In genomic region chr2:158606511-158606964, GRCm38 (mm10) we compare ENCODE assay signal across 11 mouse cellular contexts. TPM values are rescaled to one million over a fixed set of nuclear protein-coding genes. Genes with fewer than 3 reads are reported as not detected.
DNase-seq lines count a peak whose midpoint lies in the region; ATAC-seq and TF ChIP-seq lines count a peak whose summit lies in the region.
"Had no signal": no experiment of that assay in that cellular context is flagged by ENCODE, and none has a peak within 500 bp of the region (broad histone marks: within the 10 kb centered on the region; RNA-seq: fewer than 3 reads in every experiment).

No protein-coding gene starts in this region.

- no peak overlapping the region for H3K4me2 ChIP-seq in lung, embryonic 14.5 days
- peak overlapping the region; percentile 22; the same call in 1 of the 2 replicates for H3K4me2 ChIP-seq in forebrain, embryonic 11.5 days (ENCODE audit: low read depth, low read length, severe bottlenecking)
- peak overlapping the region; percentile 59 for H3K4me2 ChIP-seq in neural tube, embryonic 13.5 days
- H3K4me2 ChIP-seq: heart, embryonic 15.5 days had no signal

- no peak overlapping the region for H3K4me3 ChIP-seq in lung, embryonic 14.5 days (ENCODE audit: low read depth, low read length)
- peak overlapping the region; percentile 30 for H3K4me3 ChIP-seq in forebrain, embryonic 11.5 days (ENCODE audit: low read depth, low read length)
- H3K4me3 ChIP-seq in neural tube, embryonic 13.5 days = peak overlapping the region; percentile 50
- no peak overlapping the region for H3K4me3 ChIP-seq in heart, adult 2 months
- H3K4me3 ChIP-seq: heart, embryonic 15.5 days had no signal

- ATAC-seq in lung, embryonic 14.5 days (ENCODE audit: insufficient read depth) = no peak; the same call in 1 of the 2 replicates
- no peak for ATAC-seq in forebrain, embryonic 11.5 days (replicated peaks; ENCODE audit: low FRiP score)
- ATAC-seq in neural tube, embryonic 13.5 days (ENCODE audit: low read depth) = peak; percentile 34; the same call in 1 of the 2 replicates

- 8% methylated on average over 4 of the region's 4 CpGs for WGBS in lung, embryonic 14.5 days
- 6% methylated on average over 4 of the region's 4 CpGs for WGBS in forebrain, embryonic 11.5 days
- 10% methylated on average over 4 of the region's 4 CpGs for WGBS in neural tube, embryonic 13.5 days
- WGBS in heart, adult 2 months = 10% methylated on average over 4 of the region's 4 CpGs

- H3K36me3 ChIP-seq in lung, embryonic 14.5 days (ENCODE audit: insufficient read depth) = no peaks in the 10 kb centered on the region
- H3K36me3 ChIP-seq in forebrain, embryonic 11.5 days (ENCODE audit: control insufficient read depth, insufficient read depth, low read length) = no peaks in the 10 kb centered on the region
- H3K36me3 ChIP-seq in neural tube, embryonic 13.5 days = no peaks in the 10 kb centered on the region
- no peaks in the 10 kb centered on the region for H3K36me3 ChIP-seq in heart, adult 2 months (ENCODE audit: control insufficient read depth, insufficient read depth, low read length)
- H3K36me3 ChIP-seq: heart, embryonic 15.5 days had no signal

- no peak for TF ChIP-seq POLR2A in heart, adult 2 months (IDR thresholded peaks at IDR 0.05; ENCODE audit: insufficient read depth, low read depth, low read length)

- intact Hi-C loops in heart, adult 2 months (cut with DNase I) = no loop called here

- TF ChIP-seq CTCF in lung, embryonic 14.5 days (IDR thresholded peaks at IDR 0.05; ENCODE audit: low read depth) = no peak
- no peak for TF ChIP-seq CTCF in heart, adult 2 months (IDR thresholded peaks at IDR 0.05)

- no peaks in the 10 kb centered on the region for H3K79me2 ChIP-seq in heart, adult 2 months (replicated peaks; ENCODE audit: control insufficient read depth, insufficient read depth, low read length)

- H3K27me3 ChIP-seq in lung, embryonic 14.5 days (ENCODE audit: insufficient read depth, low read length) = peaks cover 66% of the 10 kb centered on the region
- H3K27me3 ChIP-seq in forebrain, embryonic 11.5 days (ENCODE audit: control insufficient read depth, insufficient read depth, low read length) = peaks cover 48% of the 10 kb centered on the region
- peaks cover 94% of the 10 kb centered on the region for H3K27me3 ChIP-seq in neural tube, embryonic 13.5 days
- peaks cover 16% of the 10 kb centered on the region for H3K27me3 ChIP-seq in heart, adult 2 months (ENCODE audit: control insufficient read depth, insufficient read depth, low read length)

- H3K4me1 ChIP-seq in lung, embryonic 14.5 days (ENCODE audit: insufficient read depth) = no peaks in the 10 kb centered on the region
- peaks cover 10% of the 10 kb centered on the region; the same call in 1 of the 2 replicates for H3K4me1 ChIP-seq in forebrain, embryonic 11.5 days (replicated peaks; ENCODE audit: control insufficient read depth, insufficient read depth, low read length)
- H3K4me1 ChIP-seq in neural tube, embryonic 13.5 days (replicated peaks) = peaks cover 42% of the 10 kb centered on the region
- no peaks in the 10 kb centered on the region for H3K4me1 ChIP-seq in heart, adult 2 months (ENCODE audit: control insufficient read depth, insufficient read depth, low read length)

- TF ChIP-seq EP300 in heart, adult 2 months (IDR thresholded peaks at IDR 0.05; ENCODE audit: insufficient read depth, low read depth, low read length) = no peak

- H3K9me3 ChIP-seq in lung, embryonic 14.5 days (ENCODE audit: low read depth, low read length) = no peaks in the 10 kb centered on the region
- no peaks in the 10 kb centered on the region for H3K9me3 ChIP-seq in forebrain, embryonic 11.5 days (ENCODE audit: control insufficient read depth, low read length)
- H3K9me3 ChIP-seq in neural tube, embryonic 13.5 days = no peaks in the 10 kb centered on the region
- H3K9me3 ChIP-seq: heart, embryonic 15.5 days had no signal

- no peak overlapping the region for H3K27ac ChIP-seq in lung, embryonic 14.5 days (ENCODE audit: low read depth)
- H3K27ac ChIP-seq in forebrain, embryonic 11.5 days (ENCODE audit: low read depth, low read length) = peak overlapping the region; percentile 48; the same call in 1 of the 2 replicates
- peak overlapping the region; percentile 95 for H3K27ac ChIP-seq in neural tube, embryonic 13.5 days (replicated peaks)
- no peak overlapping the region for H3K27ac ChIP-seq in heart, adult 2 months
- H3K27ac ChIP-seq: heart, embryonic 15.5 days; macrophage had no signal

- H3K9ac ChIP-seq in lung, embryonic 14.5 days = no peak overlapping the region
- H3K9ac ChIP-seq in forebrain, embryonic 11.5 days (ENCODE audit: low read length) = 0 out of 2 replicates have a peak overlapping the region, but pooled peaks have one; percentile 35
- peak overlapping the region; percentile 87 for H3K9ac ChIP-seq in neural tube, embryonic 13.5 days
- no peak overlapping the region for H3K9ac ChIP-seq in heart, adult 2 months (ENCODE audit: low read depth, low read length)
- H3K9ac ChIP-seq: heart, embryonic 15.5 days had no signal

- DNase-seq in lung, embryonic 14.5 days = peak; percentile 22
- DNase-seq in lung, postnatal 10 days = no peak
- DNase-seq in forebrain, embryonic 11.5 days (ENCODE audit: low spot score) = peak; percentile 65
- peak; percentile 55 for DNase-seq in liver
- no peak for DNase-seq in heart, adult 2 months
- DNase-seq in adrenal gland, adult 2 months = no peak
- DNase-seq in gastrocnemius, postnatal 25 days = no peak

RNA-seq across cellular contexts. Expression of gene Slc32a1, which starts 4.0 kb away (rescaled TPM):
- not detected in 2 replicates for polyA plus RNA-seq in lung, embryonic 14.5 days (2014; fragmentation: Nextera tagmentation; extraction: Ambion mirVana)
- polyA plus RNA-seq in forebrain, embryonic 11.5 days (2014; fragmentation: Nextera tagmentation; extraction: Ambion mirVana) = 1.9 and 2.5 TPM in 2 replicates
- 6.2 and 7.4 TPM in 2 replicates for polyA plus RNA-seq in neural tube, embryonic 13.5 days (2015; fragmentation: Nextera tagmentation; extraction: Ambion mirVana)
- not detected for total RNA-seq in heart, adult 2 months (2021)
- not detected in 2 replicates for polyA plus RNA-seq in heart, adult 2 months (2012; rRNA removed)
- total RNA-seq in adrenal gland, adult 2 months (2021) = not detected
- polyA plus RNA-seq in adrenal gland, adult 2 months (2012; rRNA removed) = not detected in 2 replicates
- total RNA-seq in gastrocnemius, postnatal 25 days (2021) = not detected
- polyA plus RNA-seq: heart, embryonic 15.5 days; thymus, postnatal 0 days had no signal

RNA-seq across cellular contexts. Expression of gene Actr5, which starts 18.1 kb away (rescaled TPM):
- 12.5 and 15.5 TPM in 2 replicates for polyA plus RNA-seq in lung, embryonic 14.5 days (2014; fragmentation: Nextera tagmentation; extraction: Ambion mirVana)
- polyA plus RNA-seq in forebrain, embryonic 11.5 days (2014; fragmentation: Nextera tagmentation; extraction: Ambion mirVana) = 20.6 and 20.7 TPM in 2 replicates
- 10.5 and 11.1 TPM in 2 replicates for polyA plus RNA-seq in neural tube, embryonic 13.5 days (2015; fragmentation: Nextera tagmentation; extraction: Ambion mirVana)
- total RNA-seq in heart, adult 2 months (2021) = 1 to 10 TPM; 4.8 to 6.4 TPM
- 2.9 and 3.5 TPM in 2 replicates for polyA plus RNA-seq in heart, adult 2 months (2012; rRNA removed)
- 10 to 100 TPM in 1 of 2 experiments, 1 to 10 TPM in 1; 9.1 to 10.1 TPM for total RNA-seq in adrenal gland, adult 2 months (2021)
- 7.1 and 9.0 TPM in 2 replicates for polyA plus RNA-seq in adrenal gland, adult 2 months (2012; rRNA removed)
- 1 to 10 TPM; 2.5 to 3.2 TPM for total RNA-seq in gastrocnemius, postnatal 25 days (2021)

RNA-seq across cellular contexts. Expression of gene Ppp1r16b, which starts 58.7 kb away (rescaled TPM):
- 16.3 and 17.6 TPM in 2 replicates for polyA plus RNA-seq in lung, embryonic 14.5 days (2014; fragmentation: Nextera tagmentation; extraction: Ambion mirVana)
- 2.8 TPM in 2 replicates for polyA plus RNA-seq in forebrain, embryonic 11.5 days (2014; fragmentation: Nextera tagmentation; extraction: Ambion mirVana)
- polyA plus RNA-seq in neural tube, embryonic 13.5 days (2015; fragmentation: Nextera tagmentation; extraction: Ambion mirVana) = 9.8 and 9.9 TPM in 2 replicates
- 10 to 100 TPM; 10.4 to 12.3 TPM for total RNA-seq in heart, adult 2 months (2021)
- polyA plus RNA-seq in heart, adult 2 months (2012; rRNA removed) = 3.3 and 5.3 TPM in 2 replicates
- 10 to 100 TPM in 1 of 2 experiments, 1 to 10 TPM in 1; 9.3 to 13.3 TPM for total RNA-seq in adrenal gland, adult 2 months (2021)
- 3.3 and 4.1 TPM in 2 replicates for polyA plus RNA-seq in adrenal gland, adult 2 months (2012; rRNA removed)
- 1 to 10 TPM; 4.8 to 5.2 TPM for total RNA-seq in gastrocnemius, postnatal 25 days (2021)

Comparison
In these comparisons a context has a peak if more than half of its experiments do, and no peak if none do; other contexts are left out.
1. DNase-seq: peak in lung, embryonic 14.5 days (single experiment), forebrain, embryonic 11.5 days (single experiment) and liver (single experiment); none in lung, postnatal 10 days (single experiment), heart, adult 2 months (0 of 2), adrenal gland, adult 2 months (single experiment) and gastrocnemius, postnatal 25 days (single experiment).
2. H3K27ac ChIP-seq: peak in forebrain, embryonic 11.5 days (single experiment) and neural tube, embryonic 13.5 days (single experiment); none in lung, embryonic 14.5 days (single experiment) and heart, adult 2 months (single experiment).
3. H3K4me3 ChIP-seq: peak in forebrain, embryonic 11.5 days (single experiment) and neural tube, embryonic 13.5 days (single experiment); none in lung, embryonic 14.5 days (single experiment) and heart, adult 2 months (single experiment).
4. H3K9ac ChIP-seq: peak in forebrain, embryonic 11.5 days (single experiment) and neural tube, embryonic 13.5 days (single experiment); none in lung, embryonic 14.5 days (single experiment) and heart, adult 2 months (single experiment).